Mouse (Mus musculus) kidney, adult 2 months (tissue): Measurements from ENCODE around the gene Wfikkn1. TPM values are rescaled to one million over a fixed set of nuclear protein-coding genes. Genes with fewer than 3 reads are reported as not detected.

Source experiments
- DNase-seq: peaks from one replicate; pipeline ENCODE4 v3.0.0; 2021
- H3K27ac ChIP-seq: fragments of 200-500 bp; 2 replicates; pipeline ENCODE4 v1.5.1; 2012; ENCODE audit warnings: low read depth, low read length, control low read depth, inconsistent platforms; ENCODE audit not compliant: insufficient read depth
- H3K27me3 ChIP-seq: fragments of 200-500 bp; replicated peaks from 2 replicates; pipeline ENCODE4 v1.6.1; 2012; ENCODE audit warnings: mild to moderate bottlenecking, moderate library complexity, low read length, inconsistent platforms; ENCODE audit not compliant: control insufficient read depth, insufficient read depth
- H3K36me3 ChIP-seq: fragments of 200-500 bp; 2 replicates; pipeline ENCODE4 v1.6.1; 2012; ENCODE audit warnings: mild to moderate bottlenecking, moderate library complexity, low read length, inconsistent platforms; ENCODE audit not compliant: control insufficient read depth, insufficient read depth
- H3K4me1 ChIP-seq: fragments of 200-500 bp; 2 replicates; pipeline ENCODE4 v1.6.1; 2011; ENCODE audit warnings: low read length; ENCODE audit not compliant: control insufficient read depth, insufficient read depth
- H3K4me3 ChIP-seq: fragments of 200-500 bp; 2 replicates; pipeline ENCODE4 v1.5.1; 2011; ENCODE audit warnings: mild to moderate bottlenecking, low read depth, low read length, control low read depth; ENCODE audit not compliant: insufficient read depth
- CTCF ChIP-seq: fragments of 200-500 bp; conservative IDR thresholded peaks from 2 replicates; pipeline ENCODE4 v1.5.1; 2011; ENCODE audit warnings: low read depth, mild to moderate bottlenecking, control low read depth, low read length, moderate library complexity, mixed read lengths; ENCODE audit not compliant: insufficient read depth, insufficient read length
- POLR2A ChIP-seq: fragments of 200-500 bp; IDR thresholded peaks from one replicate; pipeline ENCODE4 v1.6.1; 2011; ENCODE audit warnings: low read depth, low read length, control low read depth
- WGBS: fragments of 180-500 bp; shearing (Covaris S2); methylation state at CpG from one replicate; pipeline ENCODE4 v1.1.7; 2018; 5-methylcytosine and 5-hydroxymethylcytosine counted together
- polyA plus RNA-seq: library from polyadenylated mRNA; depleted of rRNA; stranded (reverse); fragments of >200 nt; gene quantifications from 2 replicates; pipeline ENCODE4 v1.2.3, GENCODE M21; 2012

Wfikkn1 gene
- polyA plus RNA-seq, 1 experiment: 0.31 TPM

GRCm38 (mm10) chr17:25861704-25862612 lies 18.7 kb downstream of the Wfikkn1 start:
- peak overlapping the region; percentile 62 for H3K4me3 ChIP-seq
- H3K27ac ChIP-seq: peak overlapping the region; percentile 58
- DNase-seq: peak; percentile 68
- peaks cover 11% of the 10 kb centered on the region; the same call in 1 of the 2 replicates for H3K4me1 ChIP-seq
- TF ChIP-seq CTCF (no peak), POLR2A (no peak)
- 7% methylated on average over 6 of the region's 6 CpGs for WGBS
- H3K36me3 ChIP-seq: no peaks in the 10 kb centered on the region
- no peaks in the 10 kb centered on the region for H3K27me3 ChIP-seq

- H3K4me3 ChIP-seq: peak within 1 kb of the TSS; percentile 62
- no peaks in the 10 kb centered on the region for H3K27me3 ChIP-seq
- TF ChIP-seq POLR2A: no peak
- peak; percentile 28; the same call in 1 of the 2 replicates for TF ChIP-seq CTCF
- H3K27ac ChIP-seq: peak within 1 kb of the TSS; percentile 58
- no peaks in the 10 kb centered on the region for H3K36me3 ChIP-seq
- 3% methylated on average over 65 of the region's 65 CpGs for WGBS
- peaks cover 11% of the 10 kb centered on the region; the same call in 1 of the 2 replicates for H3K4me1 ChIP-seq
- peak; percentile 94 for DNase-seq
Observed at GRCm38 (mm10) chr17:25860832-25861703, 19.6 kb downstream of the Wfikkn1 start, which contains the start of gene Wdr90. Wdr90 (minus strand) TSS chr17:25861501.

- Histone ChIP-seq H3K4me3 (no peak overlapping the region), H3K36me3 (no peaks in the 10 kb centered on the region), H3K27ac (no peak overlapping the region), H3K27me3 (no peaks in the 10 kb centered on the region), H3K4me1 (peaks cover 11% of the 10 kb centered on the region; the same call in 1 of the 2 replicates)
- 90% methylated on average over 6 of the region's 6 CpGs for WGBS
- no peak for TF ChIP-seq CTCF
- no peak for TF ChIP-seq POLR2A
- no peak for DNase-seq
Observed at GRCm38 (mm10) chr17:25860229-25860628, 20.4 kb downstream of the Wfikkn1 start.

DNA sequence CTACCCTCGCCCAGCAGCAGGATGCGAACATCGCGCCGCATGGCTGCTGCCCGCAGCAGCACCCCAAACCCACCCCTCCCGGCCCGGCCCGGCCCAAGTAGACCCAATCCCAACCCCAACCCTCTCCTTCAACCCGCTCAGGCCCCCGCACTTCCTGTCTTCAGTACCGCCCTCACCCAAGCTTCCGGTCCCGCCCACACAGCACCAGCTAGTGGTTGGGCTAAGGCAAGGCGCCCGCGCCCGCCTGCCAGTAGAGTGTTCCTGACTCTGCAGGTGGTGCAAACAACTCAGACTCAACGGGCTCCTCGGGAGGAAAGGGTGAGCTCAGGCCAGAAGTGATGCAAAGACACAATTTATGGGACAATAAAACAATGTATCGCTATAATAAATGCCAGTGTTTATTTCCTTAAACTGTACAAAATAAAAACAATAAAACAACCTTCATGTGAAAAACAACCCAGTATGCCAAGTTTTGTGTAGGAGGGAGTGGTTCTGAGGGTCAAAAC lies 36.2 kb downstream of the Wfikkn1 start, which contains the start of gene Rhot2:
Rhot2 (minus strand) TSS at position 456 of the 506 bp plus-strand sequence.
- H3K36me3 ChIP-seq: no peaks in the 10 kb centered on the region; the same call in 1 of the 2 replicates
- peak within 1 kb of the TSS; percentile 78 for H3K4me3 ChIP-seq
- TF ChIP-seq CTCF: peak; percentile 49
- TF ChIP-seq POLR2A: peak; percentile 64
- H3K4me1 ChIP-seq: peaks cover 11% of the 10 kb centered on the region
- under 1% methylated on average over 21 of the region's 21 CpGs for WGBS
- H3K27ac ChIP-seq: peak within 1 kb of the TSS; percentile 77
- H3K27me3 ChIP-seq: no peaks in the 10 kb centered on the region
- peak; percentile 98 for DNase-seq

DNA sequence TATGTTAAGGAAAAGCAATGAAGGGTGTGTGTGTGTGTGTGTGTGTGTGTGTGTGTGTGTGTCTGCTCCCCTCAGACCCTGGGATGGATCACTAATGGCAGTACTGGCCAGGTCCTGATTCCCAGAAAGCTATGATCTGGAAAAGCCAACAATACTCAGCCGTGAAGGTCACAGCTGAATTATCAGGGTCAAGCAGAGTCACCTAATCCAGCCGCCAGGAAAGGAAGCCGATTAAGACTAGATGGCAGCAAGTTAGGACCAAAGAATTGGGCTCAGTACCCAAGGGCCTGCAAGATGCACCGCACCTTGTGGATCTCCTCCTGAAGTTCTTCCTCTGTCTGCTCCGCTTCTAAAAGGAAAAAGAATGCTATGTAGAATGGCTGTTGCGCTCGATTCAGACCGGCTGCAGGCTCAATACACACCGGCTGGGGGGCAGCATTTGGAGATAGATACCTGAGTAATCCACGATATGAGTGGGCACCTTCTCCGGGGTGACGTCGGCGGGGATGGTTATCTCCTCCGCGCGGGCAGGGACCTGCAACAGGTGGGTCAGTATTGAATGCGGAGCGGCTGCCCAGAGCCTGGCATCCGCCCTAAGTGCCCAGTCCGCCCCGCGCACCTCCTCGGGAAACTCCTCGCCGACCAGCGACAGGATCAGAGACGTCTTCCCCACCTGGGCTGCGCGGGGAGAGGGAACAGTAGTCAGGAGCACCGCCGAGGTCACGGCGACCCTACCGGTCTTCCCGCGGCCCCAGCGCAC lies 36.8 kb downstream of the Wfikkn1 start:
- peak overlapping the region; percentile 78 for H3K4me3 ChIP-seq
- no peaks in the 10 kb centered on the region; the same call in 1 of the 2 replicates for H3K36me3 ChIP-seq
- TF ChIP-seq CTCF: no peak
- TF ChIP-seq POLR2A: no peak
- peaks cover 13% of the 10 kb centered on the region for H3K4me1 ChIP-seq
- peak overlapping the region; percentile 77 for H3K27ac ChIP-seq
- no peaks in the 10 kb centered on the region for H3K27me3 ChIP-seq
- peak; percentile 52 for DNase-seq
- under 1% methylated on average over 38 of the region's 38 CpGs for WGBS

GRCm38 (mm10) chr17:25843122-25843521 lies 37.5 kb downstream of the Wfikkn1 start:
- Histone ChIP-seq H3K4me3 (peak overlapping the region; percentile 78), H3K36me3 (no peaks in the 10 kb centered on the region; the same call in 1 of the 2 replicates), H3K27ac (peak overlapping the region; percentile 77; the same call in 1 of the 2 replicates), H3K27me3 (no peaks in the 10 kb centered on the region), H3K4me1 (peaks cover 16% of the 10 kb centered on the region)
- TF ChIP-seq POLR2A (no peak), CTCF (no peak)
- WGBS: 72% methylated on average over 4 of the region's 4 CpGs
- no peak for DNase-seq
